Mouse (Mus musculus): ENCODE measurements around the gene Abcd3. TPM values are rescaled to one million over a fixed set of nuclear protein-coding genes. Genes with fewer than 3 reads are reported as not detected.

Abcd3 gene
- polyA plus RNA-seq, 1 experiment: 4.2 TPM

DNA sequence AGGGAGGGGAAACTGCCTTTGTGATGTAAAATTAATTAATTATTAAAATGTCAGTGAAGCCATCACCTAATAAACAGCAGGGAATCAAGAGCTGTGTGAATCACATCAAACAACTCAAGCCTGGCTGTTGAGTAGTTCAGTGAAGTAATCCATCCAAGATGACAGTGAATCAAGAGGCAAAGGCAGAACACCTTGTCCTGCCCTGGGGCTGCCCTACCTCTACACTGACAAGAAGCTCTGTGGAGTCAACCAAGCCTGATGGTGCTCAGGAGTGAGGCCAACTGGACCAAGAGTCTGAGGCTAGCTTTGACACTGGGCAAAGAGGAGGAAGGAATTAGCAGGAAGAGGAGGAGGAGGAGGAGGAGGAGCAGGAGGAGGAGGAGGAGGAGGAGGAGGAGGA is 32.2 kb upstream of the Abcd3 start:
- no peaks in the 10 kb centered on the region for H3K36me3 ChIP-seq (ENCODE audit: control insufficient read depth, insufficient read depth, low read length)
- H3K4me1 ChIP-seq (ENCODE audit: control insufficient read depth, insufficient read depth, low read length): peaks cover 5% of the 10 kb centered on the region; the same call in 1 of the 2 replicates
- no peak overlapping the region for H3K27ac ChIP-seq (ENCODE audit: control insufficient read depth, insufficient read depth, low read depth, low read length)
- no peak overlapping the region for H3K4me3 ChIP-seq (ENCODE audit: control insufficient read depth, low read depth, low read length)
- no peaks in the 10 kb centered on the region for H3K27me3 ChIP-seq (ENCODE audit: control insufficient read depth, insufficient read depth, low read length)
- TF ChIP-seq CTCF (IDR thresholded peaks at IDR 0.05; ENCODE audit: control insufficient read depth, insufficient read depth, insufficient replicate concordance, low read depth, low read length) (no peak), POLR2A (IDR thresholded peaks at IDR 0.05; ENCODE audit: control insufficient read depth, low read depth, low read length) (no peak)

- no peaks in the 10 kb centered on the region for H3K36me3 ChIP-seq (ENCODE audit: control insufficient read depth, insufficient read depth, low read length)
- no peak overlapping the region for H3K27ac ChIP-seq (ENCODE audit: control insufficient read depth, insufficient read depth, low read depth, low read length)
- peaks cover 5% of the 10 kb centered on the region; the same call in 1 of the 2 replicates for H3K4me1 ChIP-seq (ENCODE audit: control insufficient read depth, insufficient read depth, low read length)
- TF ChIP-seq POLR2A (IDR thresholded peaks at IDR 0.05; ENCODE audit: control insufficient read depth, low read depth, low read length) (no peak), CTCF (IDR thresholded peaks at IDR 0.05; ENCODE audit: control insufficient read depth, insufficient read depth, insufficient replicate concordance, low read depth, low read length) (no peak)
- H3K4me3 ChIP-seq (ENCODE audit: control insufficient read depth, low read depth, low read length): no peak overlapping the region
- no peaks in the 10 kb centered on the region for H3K27me3 ChIP-seq (ENCODE audit: control insufficient read depth, insufficient read depth, low read length)
Observed at GRCm38 (mm10) chr3:121844658-121845057, 29.6 kb upstream of the Abcd3 start.

DNA sequence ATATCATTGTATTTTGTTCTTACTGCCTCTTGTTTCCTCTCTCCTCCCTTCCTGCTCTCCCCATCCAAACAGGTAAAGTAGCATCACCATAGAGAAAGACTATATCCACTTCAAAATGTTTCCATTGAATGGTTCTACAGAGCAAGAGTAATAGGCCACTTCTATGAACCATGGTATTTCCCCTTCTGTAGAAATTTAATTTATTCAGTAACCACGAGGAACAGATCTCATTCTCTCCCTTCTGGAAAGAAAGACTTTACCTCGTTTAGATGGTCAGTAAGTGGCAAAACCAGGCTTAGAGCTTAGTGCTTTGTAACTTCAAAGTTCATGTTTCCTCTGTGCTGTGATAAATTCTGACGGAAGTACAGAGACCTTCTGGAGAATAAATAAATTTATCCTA is 28.9 kb upstream of the Abcd3 start:
- H3K36me3 ChIP-seq (ENCODE audit: control insufficient read depth, insufficient read depth, low read length): no peaks in the 10 kb centered on the region
- H3K27ac ChIP-seq (ENCODE audit: control insufficient read depth, insufficient read depth, low read depth, low read length): no peak overlapping the region
- no peak for TF ChIP-seq CTCF (IDR thresholded peaks at IDR 0.05; ENCODE audit: control insufficient read depth, insufficient read depth, insufficient replicate concordance, low read depth, low read length)
- TF ChIP-seq POLR2A (IDR thresholded peaks at IDR 0.05; ENCODE audit: control insufficient read depth, low read depth, low read length): no peak
- no peaks in the 10 kb centered on the region for H3K27me3 ChIP-seq (ENCODE audit: control insufficient read depth, insufficient read depth, low read length)
- peaks cover 5% of the 10 kb centered on the region; the same call in 1 of the 2 replicates for H3K4me1 ChIP-seq (ENCODE audit: control insufficient read depth, insufficient read depth, low read length)
- no peak overlapping the region for H3K4me3 ChIP-seq (ENCODE audit: control insufficient read depth, low read depth, low read length)

DNA sequence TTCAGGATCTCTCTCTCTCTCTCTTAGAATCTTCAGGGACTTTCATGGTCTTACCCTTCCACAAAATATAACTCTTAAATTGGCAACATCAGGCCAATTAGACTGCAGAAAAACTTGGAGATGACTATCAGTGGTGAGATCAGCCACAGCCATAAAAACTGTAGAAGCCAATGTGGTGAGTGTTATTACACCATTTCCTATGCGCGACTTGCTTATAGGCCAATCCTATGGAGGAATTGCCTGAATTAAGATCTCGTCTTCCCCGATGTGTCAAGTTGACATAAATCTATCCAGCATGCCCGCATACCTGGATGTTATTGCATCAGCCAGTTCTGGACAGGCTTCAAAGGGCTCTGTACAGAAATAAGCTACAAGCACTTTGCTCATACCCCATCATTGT is 28.2 kb upstream of the Abcd3 start:
- H3K36me3 ChIP-seq (ENCODE audit: control insufficient read depth, insufficient read depth, low read length): no peaks in the 10 kb centered on the region
- TF ChIP-seq CTCF (IDR thresholded peaks at IDR 0.05; ENCODE audit: control insufficient read depth, insufficient read depth, insufficient replicate concordance, low read depth, low read length): no peak
- no peak for TF ChIP-seq POLR2A (IDR thresholded peaks at IDR 0.05; ENCODE audit: control insufficient read depth, low read depth, low read length)
- peaks cover 5% of the 10 kb centered on the region; the same call in 1 of the 2 replicates for H3K4me1 ChIP-seq (ENCODE audit: control insufficient read depth, insufficient read depth, low read length)

DNA sequence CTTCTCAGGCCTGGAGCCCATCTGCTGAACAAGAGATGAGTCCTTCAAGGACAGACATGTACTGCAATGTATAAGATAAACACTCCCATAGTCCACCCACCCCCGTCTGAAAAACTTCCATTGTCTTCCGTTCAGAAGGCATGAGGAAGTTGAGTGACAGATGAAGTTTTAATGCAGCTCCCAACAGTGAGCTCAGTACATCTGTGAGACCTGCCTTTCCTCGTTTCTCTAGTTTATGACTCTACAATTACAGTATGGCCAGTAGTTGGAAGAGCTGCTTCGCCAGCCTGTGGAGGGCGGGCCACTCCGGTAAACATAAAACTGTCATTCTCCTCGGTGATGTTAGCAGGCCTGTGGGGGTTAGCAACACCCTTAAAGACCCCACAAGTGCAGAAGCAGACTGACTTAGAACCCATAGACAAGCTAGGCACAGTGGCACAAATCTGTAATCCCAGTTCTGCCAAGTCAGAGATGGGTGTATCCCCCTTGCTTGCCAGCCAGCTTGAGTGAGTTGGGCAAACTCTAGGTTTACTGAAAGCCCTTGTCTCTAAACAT is 27.3 kb upstream of the Abcd3 start:
- TF ChIP-seq CTCF (IDR thresholded peaks at IDR 0.05; ENCODE audit: control insufficient read depth, insufficient read depth, insufficient replicate concordance, low read depth, low read length) (no peak), POLR2A (IDR thresholded peaks at IDR 0.05; ENCODE audit: control insufficient read depth, low read depth, low read length) (no peak)
- no peak overlapping the region for H3K4me3 ChIP-seq (ENCODE audit: control insufficient read depth, low read depth, low read length)
- H3K27ac ChIP-seq (ENCODE audit: control insufficient read depth, insufficient read depth, low read depth, low read length): no peak overlapping the region
- H3K36me3 ChIP-seq (ENCODE audit: control insufficient read depth, insufficient read depth, low read length): no peaks in the 10 kb centered on the region
- no peaks in the 10 kb centered on the region for H3K27me3 ChIP-seq (ENCODE audit: control insufficient read depth, insufficient read depth, low read length)
- peaks cover 5% of the 10 kb centered on the region; the same call in 1 of the 2 replicates for H3K4me1 ChIP-seq (ENCODE audit: control insufficient read depth, insufficient read depth, low read length)

More for the DNA sequence above, 28.2 kb upstream of the Abcd3 start:
- H3K27ac ChIP-seq (ENCODE audit: control insufficient read depth, insufficient read depth, low read depth, low read length): no peak overlapping the region
- no peaks in the 10 kb centered on the region for H3K27me3 ChIP-seq (ENCODE audit: control insufficient read depth, insufficient read depth, low read length)
- H3K4me3 ChIP-seq (ENCODE audit: control insufficient read depth, low read depth, low read length): no peak overlapping the region

GRCm38 (mm10) chr3:121841412-121842014 is 26.4 kb upstream of the Abcd3 start:
- TF ChIP-seq POLR2A (IDR thresholded peaks at IDR 0.05; ENCODE audit: control insufficient read depth, low read depth, low read length): no peak
- no peak for TF ChIP-seq CTCF (IDR thresholded peaks at IDR 0.05; ENCODE audit: control insufficient read depth, insufficient read depth, insufficient replicate concordance, low read depth, low read length)
- H3K4me3 ChIP-seq (ENCODE audit: control insufficient read depth, low read depth, low read length): no peak overlapping the region
- peaks cover 5% of the 10 kb centered on the region; the same call in 1 of the 2 replicates for H3K4me1 ChIP-seq (ENCODE audit: control insufficient read depth, insufficient read depth, low read length)
- no peaks in the 10 kb centered on the region for H3K36me3 ChIP-seq (ENCODE audit: control insufficient read depth, insufficient read depth, low read length)
- H3K27me3 ChIP-seq (ENCODE audit: control insufficient read depth, insufficient read depth, low read length): no peaks in the 10 kb centered on the region
- H3K27ac ChIP-seq (ENCODE audit: control insufficient read depth, insufficient read depth, low read depth, low read length): no peak overlapping the region

DNA sequence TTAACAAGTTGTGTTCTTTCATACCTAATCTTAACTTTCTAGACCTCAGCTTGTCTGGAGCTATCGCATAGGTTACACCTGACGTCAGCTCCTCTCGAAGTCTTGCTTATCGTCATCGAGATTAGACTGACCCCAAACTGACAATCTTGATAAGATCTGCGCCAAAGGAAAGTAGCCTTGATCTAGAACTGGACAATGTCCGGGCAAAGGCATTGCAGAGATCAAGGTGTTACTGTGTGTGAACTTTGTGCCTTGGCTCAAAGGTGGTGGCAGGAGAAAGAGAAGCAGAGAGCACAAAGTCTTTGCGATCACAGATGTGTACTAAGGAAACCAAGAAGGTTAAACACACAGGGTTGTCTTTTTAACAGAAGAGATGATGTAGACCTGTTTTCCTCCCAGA is 25.2 kb upstream of the Abcd3 start:
- H3K36me3 ChIP-seq (ENCODE audit: control insufficient read depth, insufficient read depth, low read length): no peaks in the 10 kb centered on the region
- H3K4me1 ChIP-seq (ENCODE audit: control insufficient read depth, insufficient read depth, low read length): peaks cover 5% of the 10 kb centered on the region; the same call in 1 of the 2 replicates
- no peaks in the 10 kb centered on the region for H3K27me3 ChIP-seq (ENCODE audit: control insufficient read depth, insufficient read depth, low read length)
- H3K27ac ChIP-seq (ENCODE audit: control insufficient read depth, insufficient read depth, low read depth, low read length): no peak overlapping the region
- no peak overlapping the region for H3K4me3 ChIP-seq (ENCODE audit: control insufficient read depth, low read depth, low read length)
- no peak for TF ChIP-seq POLR2A (IDR thresholded peaks at IDR 0.05; ENCODE audit: control insufficient read depth, low read depth, low read length)
- TF ChIP-seq CTCF (IDR thresholded peaks at IDR 0.05; ENCODE audit: control insufficient read depth, insufficient read depth, insufficient replicate concordance, low read depth, low read length): no peak
